Mouse (Mus musculus) right cerebral cortex, adult 2 months (tissue): ENCODE data around the gene Dhx35.

ENCODE experiments used
- DNase-seq, 2 experiments: peaks; one replicate each; pipeline ENCODE4 v3.0.0; 2021 to 2022; ENCODE audit warnings: low spot score in 2 of 2

The Dhx35 gene

DNA sequence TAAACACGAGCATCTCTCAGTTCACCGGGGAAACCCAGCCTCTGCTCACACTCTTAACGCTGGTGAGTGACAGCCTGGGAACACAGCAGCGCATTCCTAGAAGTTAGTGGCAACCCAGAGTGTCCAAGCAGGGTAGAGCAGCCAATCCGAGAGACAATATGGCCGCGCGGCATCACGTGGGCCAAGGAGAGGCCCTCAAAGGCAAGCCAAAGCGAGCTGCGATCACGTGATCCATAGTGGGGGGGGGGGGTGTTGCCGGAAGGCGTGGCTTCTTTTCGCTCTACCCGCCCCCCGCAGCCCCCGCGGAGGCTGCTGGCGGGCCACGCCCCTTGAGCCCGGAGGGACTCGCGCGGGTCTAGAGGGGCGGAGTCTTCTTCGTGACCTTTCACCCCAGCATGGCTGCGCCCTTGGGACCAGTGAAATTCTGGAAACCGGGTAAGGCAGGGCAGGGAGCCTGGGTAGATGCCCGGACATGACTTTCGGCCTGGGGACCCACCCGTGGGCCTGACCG, at the start of gene Dhx35:
Gene Dhx35 (plus strand): TSS at position 314 of the 511 bp plus-strand sequence.
- DNase-seq = peak; percentile 95 to 96

DNA sequence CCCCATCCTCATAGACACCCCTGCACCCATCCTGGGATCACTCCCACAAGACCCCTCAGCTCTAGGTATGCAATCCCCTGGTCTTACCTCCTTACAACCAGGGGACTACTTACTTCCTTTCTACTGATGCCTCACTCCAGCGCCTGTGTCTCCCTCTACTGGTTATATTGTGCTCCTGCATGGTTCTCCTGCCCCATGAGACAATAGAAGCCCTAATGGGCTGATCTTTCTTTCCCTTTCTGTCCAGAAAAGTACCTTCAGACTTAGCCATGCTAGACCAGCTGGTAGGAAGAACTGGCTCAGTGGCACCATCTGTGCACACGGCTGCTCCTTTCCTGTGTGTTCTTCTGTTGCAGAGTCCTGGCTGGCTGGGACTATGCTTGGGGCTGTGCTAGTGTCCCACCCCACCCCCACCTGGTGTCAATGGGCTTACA, 49.5 kb upstream of the Dhx35 start:
- peak in 1 of 2 experiments; percentile 52 for DNase-seq

DNA sequence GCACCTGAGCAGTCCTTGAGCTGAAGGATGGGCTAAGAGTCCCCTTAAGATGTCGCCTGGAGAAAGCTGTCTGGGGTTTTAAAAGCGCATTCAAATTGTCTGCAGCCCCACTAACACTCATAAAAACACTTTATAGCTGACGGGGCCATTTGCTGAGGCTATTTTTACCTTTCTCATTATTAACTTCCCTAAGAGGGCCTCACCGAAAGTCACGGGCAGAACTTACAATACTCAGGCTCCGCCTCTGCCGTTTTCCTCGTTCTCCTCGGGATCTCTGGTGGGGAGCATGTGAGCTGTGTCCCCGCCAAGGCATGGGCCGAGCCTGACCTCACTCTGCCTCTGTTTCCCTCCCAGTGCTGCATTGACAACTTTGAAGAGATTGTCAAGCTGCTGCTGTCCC, 48.4 kb upstream of the Dhx35 start:
- no peak for DNase-seq

- DNase-seq = peak; percentile 34 to 52
These were observed 45.2 kb upstream of the Dhx35 start for GRCm38 (mm10) chr2:158749366-158749765.

DNA sequence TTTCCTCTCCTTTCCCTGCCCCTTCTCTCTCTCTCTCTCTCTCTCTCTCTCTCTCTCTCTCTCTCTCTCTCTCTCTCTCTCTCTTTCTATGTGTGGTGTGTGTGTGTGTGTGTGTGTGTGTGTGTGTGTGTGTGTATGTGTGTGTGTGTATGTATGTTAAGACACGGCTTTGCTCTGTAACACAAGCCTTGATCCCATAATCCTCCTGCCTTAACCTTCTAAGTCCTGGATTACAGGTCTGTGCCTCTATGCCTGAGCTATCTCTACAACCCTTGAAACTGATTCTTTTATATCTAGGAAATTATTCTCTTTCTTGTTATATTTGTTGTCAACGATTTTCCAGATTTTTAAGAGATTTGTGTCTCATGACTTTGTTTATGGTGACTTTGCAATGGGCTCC, 34.4 kb upstream of the Dhx35 start:
- DNase-seq = no peak

DNA sequence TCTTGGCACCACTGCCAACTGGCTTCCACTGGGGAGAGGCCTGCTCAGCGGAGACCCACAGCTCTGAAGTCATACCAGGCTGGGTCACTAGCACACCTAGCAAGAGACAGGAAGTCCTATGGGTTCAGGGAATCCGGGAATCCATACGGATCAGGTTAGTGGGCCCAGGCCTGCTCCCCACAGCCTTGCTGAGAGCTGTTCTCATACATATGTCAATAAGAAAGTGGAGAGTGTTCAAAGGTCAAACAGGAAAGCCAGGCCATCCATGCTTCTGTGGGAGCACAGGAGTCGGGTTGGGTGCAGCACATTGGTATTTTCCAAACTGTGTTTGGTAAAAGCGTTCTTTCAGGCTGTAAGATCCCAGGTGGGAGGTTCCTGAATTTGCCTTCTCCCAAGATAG, 32.3 kb upstream of the Dhx35 start:
- no peak for DNase-seq

GRCm38 (mm10) chr2:158767742-158768339, 26.8 kb upstream of the Dhx35 start, which contains the start of gene Fam83d:
Gene Fam83d, plus strand, starts transcription at chr2:158768093.
- DNase-seq = peak; percentile 94 to 95

- no peak for DNase-seq
These were observed 26.3 kb upstream of the Dhx35 start for GRCm38 (mm10) chr2:158768350-158768749.

DNA sequence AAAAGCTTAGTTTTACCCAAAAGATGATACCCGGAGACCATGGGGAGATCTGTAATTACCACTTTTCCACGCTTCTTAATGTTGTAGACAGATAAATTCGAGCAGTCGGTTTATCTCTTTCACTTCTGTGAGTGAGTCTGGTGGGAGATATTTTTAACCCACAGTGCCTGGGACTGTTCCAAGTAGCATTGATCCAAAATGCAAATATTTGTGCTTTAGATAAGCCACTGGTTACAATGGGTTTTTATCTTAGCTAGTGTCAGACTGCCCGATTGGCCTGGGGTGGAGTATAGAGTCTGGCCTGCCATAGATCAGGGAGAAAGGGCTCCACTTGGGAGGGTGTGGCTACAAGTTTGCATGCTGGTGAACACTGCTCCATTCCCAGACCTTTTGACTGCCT, 25.8 kb upstream of the Dhx35 start:
- no peak for DNase-seq

DNA sequence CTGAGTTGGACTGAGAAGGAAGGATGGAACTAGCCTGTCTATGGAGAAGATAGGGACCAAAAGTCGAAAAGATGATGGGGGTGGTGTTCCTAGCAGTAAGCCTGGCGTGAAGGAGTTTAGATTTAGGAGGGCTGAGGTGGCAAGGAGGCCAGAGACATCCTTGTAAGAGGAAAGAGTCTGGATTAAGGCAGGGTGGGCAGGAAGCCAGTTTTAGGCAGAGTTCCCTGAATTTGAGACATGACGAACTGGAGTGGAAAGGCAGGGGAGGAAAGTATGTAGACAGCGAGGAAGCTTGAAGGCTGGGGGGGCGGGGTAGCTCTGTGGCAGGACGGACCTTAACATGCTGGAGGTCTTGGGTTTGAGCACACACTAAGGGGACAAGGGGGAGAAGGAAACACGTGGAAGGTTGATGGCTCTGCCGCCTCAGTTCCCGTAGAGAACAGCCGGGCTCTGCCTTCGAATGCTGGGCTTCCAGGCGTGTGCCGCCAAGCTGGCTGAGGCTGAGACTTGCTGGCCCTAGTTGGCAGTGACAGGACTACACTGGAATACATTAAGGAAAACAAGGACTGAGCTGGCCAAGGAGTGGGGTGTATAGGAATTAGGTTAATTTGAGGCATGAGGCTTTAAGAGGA, 24.4 kb upstream of the Dhx35 start:
- DNase-seq = no peak

DNA sequence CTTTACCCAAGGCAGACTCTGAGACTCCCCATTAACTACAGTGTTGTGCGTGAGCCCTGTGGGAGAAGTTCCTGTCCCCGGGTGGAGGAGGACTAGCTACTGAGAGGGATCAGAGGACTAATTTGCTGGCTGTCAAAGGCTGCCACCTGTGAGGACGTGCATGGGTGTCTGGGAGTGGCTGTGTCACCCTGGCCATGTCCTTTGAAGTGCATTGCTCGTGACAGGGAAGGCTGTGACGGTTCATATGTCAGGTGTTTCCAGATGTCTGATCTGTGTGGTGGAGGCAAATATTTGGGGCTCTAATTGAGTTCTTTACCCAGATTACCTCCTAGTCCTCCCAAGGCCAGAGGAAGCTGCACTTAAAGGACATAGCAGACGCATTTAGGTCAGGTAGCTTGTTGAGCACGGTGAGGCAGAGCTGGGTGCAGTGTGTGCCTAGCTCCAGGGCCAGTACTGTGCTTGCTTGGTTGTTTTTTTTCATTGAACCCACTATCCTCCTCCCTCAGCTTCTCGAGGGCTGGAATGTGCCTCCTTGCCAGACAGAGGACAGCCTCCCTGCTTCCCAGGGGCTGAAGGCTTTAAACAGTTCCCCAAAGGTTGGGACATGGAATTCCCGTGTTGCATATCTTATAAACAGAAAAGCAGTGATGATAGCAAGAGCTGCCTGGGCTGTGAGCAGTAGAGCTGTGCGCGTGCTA, 23.4 kb upstream of the Dhx35 start:
- DNase-seq = no peak

GRCm38 (mm10) chr2:158772808-158773207, 21.8 kb upstream of the Dhx35 start:
- no peak for DNase-seq

- no peak for DNase-seq
These were observed 19.7 kb upstream of the Dhx35 start for GRCm38 (mm10) chr2:158774886-158775285.

DNA sequence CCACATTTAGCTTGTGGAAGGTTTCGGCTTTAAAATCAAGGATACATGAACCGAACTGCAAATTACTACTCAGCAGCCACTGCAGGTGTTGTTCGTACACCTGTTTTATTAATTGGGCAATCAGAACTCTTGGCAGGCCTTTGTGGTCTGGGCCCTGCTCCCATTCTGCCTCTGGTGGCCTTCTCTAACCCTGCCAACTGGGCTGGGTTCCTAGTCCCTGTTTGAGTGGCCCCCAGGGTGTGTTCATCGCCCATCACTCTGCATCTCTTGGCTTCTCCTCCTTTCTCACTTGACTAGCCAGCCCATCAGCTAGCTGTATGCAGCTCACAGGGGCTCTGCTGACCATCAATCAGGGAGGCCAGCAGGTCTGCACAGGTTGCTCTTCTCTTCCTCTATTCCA, 17.9 kb upstream of the Dhx35 start:
- no peak for DNase-seq

DNA sequence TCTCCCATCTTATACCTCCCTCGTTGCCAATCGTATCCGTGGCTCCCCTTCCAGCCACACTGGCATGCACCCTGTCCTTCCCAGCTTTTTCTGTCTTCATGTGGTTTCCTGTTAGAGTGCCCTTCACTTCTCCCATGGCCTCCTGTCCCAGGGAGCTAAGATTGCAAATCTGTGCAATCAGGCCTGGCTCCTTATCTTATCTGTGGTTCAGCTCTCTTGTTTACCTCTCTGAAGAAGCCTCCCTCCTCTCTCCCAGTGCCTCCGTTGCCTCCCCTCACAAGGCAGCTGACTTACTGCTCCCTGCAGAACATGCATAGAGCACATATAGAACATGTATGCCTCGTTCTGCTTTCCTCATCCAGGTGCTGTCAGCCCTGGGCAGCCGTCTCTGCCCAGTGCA, 17.1 kb upstream of the Dhx35 start:
- DNase-seq = no peak

DNA sequence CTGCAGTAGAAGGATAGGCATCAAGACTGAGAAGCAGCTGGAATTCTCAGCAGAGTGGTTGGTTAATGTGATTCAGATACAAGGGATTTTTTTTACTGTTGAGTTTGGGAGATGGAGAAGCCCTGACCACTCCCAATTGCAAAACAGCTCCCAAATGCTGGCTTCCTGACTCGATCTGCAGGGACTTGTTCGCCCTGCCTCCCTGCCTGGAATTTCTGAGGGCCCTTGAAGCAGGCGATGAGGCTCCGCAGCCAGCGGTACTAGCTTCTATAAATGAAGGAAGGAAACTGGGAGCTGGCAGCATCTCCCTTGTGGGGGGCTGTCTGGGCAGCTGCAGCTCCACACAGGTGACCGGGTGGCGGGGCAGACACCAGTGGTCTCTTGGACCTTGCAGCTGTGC, 16.3 kb upstream of the Dhx35 start:
- no peak for DNase-seq

DNA sequence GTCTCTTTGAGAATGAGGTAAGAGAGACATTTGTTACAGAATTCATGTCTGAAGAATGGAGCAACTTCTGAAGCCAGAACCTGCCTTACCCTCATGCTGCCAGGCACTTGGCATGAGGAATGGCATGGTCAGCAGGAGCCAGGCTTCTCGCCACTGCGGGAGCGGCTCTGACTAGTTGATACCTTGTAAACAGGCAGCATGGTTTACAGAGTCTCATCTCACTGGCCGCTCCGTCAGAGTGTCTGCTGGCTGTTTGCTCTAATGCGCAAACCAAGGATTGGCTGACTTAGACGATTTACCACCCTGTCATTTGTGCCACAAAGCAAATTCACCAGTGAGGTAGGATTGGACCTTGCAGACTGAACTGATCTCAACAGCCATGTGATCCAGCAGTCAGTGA, 13.5 kb upstream of the Dhx35 start:
- DNase-seq = no peak

DNA sequence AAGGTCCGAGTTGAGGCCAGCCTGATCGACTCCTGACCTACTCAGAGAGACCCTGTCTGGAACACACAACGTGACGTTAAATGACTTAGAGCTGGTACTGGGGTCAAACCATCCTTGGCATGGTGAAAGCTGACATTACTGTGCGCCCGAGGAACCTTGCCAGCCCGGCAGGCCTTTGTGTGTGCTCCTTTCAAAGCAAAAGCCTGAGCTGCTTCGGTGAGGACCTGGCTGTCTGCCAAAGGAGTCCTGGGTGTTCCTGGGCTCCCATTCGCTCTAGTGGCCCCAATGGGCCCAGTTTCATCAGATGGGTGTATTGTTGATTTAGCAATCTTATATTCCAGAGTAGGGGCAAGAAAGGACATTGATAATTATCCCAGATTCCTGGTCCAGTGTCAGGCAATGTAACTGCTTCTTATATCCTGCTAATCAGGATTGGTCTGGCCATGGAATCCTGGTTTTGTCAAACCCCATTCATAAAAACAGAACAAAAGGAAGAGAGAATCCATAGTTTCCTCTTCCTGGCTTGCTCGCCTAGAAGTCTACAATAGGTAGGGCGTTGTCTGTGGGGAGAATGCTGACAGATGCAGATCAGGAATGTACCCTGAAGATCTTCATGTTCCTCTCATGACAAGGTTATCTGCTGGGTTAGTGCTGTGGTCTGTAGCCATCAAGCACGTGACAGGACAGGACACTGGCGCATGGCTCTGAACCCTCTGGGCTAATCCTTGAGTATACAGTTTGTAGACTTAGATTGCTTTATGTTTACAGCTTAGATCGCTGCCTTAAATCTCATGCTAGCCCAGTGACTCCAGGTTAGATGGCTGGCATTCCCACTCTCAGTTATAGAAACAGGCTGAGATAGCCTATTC, 7.4 kb upstream of the Dhx35 start:
- DNase-seq = no peak

DNA sequence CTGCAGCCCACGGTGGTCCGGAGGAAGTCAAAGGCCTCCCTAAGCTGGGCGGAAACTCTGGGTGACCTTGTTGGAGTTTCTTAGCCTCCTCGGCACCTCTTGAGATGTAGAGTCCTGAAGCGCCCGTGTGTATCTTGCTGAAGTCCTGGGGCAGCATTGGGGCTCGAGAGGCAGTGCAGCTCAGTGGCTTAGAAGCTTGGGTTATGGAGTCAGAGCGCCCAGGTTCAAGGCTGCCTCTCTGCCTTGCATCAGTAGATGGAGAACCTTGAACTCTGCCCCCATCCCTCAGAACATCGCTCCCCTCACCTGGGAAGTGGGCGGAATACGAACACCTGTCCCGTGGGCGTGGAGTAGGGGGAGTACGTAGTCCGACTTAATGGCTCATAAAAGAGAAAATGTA, 436 bp downstream of the Dhx35 start:
- DNase-seq = no peak

GRCm38 (mm10) chr2:158795875-158796274, 1.3 kb downstream of the Dhx35 start:
- no peak for DNase-seq

GRCm38 (mm10) chr2:158799328-158799727, 4.7 kb downstream of the Dhx35 start:
- DNase-seq = no peak

DNA sequence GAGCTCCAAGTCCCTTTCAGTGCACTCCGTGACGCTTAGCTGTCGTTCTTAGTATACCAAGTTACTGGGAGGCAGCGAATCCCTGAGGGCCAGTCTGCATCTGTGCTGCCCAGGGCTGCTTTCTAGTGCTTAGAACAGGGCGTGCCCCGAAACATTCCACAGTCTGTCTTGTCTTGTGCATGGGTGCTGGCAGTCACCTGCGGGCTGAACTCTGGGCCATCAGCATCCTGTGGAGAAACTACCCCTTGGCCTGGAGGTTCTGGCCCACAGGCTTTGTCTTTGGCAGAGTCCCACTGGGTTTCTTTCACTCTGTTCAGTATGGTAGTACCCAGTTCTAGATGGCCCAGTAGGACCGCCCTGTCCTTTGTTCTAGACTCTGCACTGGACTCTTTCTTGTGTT, 6.2 kb downstream of the Dhx35 start:
- DNase-seq = no peak
